In genomic region chr10:97466818-97467217, GRCm38 (mm10) we compare ENCODE assay signal across 18 mouse cellular contexts. TPM values are rescaled to one million over a fixed set of nuclear protein-coding genes. Genes with fewer than 3 reads are reported as not detected.
"Had no signal": no experiment of that assay in that cellular context is flagged by ENCODE, and none has a peak within 500 bp of the region (broad histone marks: within the 10 kb centered on the region; RNA-seq: fewer than 3 reads in every experiment).

No protein-coding gene starts in this region.

- DNase-seq: kidney, postnatal 10 days; kidney, postnatal 36 days; left cerebral cortex, postnatal 4 days; liver, postnatal 0 days; lung, embryonic 14.5 days; thymus, adult 18-20 months; thymus, postnatal 36 days had no signal

- H3K9me3 ChIP-seq: limb, embryonic 12.5 days; limb, embryonic 15.5 days; midbrain, embryonic 10.5 days; midbrain, embryonic 13.5 days had no signal

- H3K4me2 ChIP-seq: limb, embryonic 12.5 days; limb, embryonic 15.5 days; liver, embryonic 11.5 days; lung, embryonic 14.5 days; midbrain, embryonic 13.5 days had no signal

- H3K4me3 ChIP-seq: limb, embryonic 12.5 days; limb, embryonic 15.5 days; megakaryocyte, embryonic 14.5 days; midbrain, embryonic 10.5 days; midbrain, embryonic 13.5 days had no signal

- H3K27ac ChIP-seq: limb, embryonic 12.5 days; limb, embryonic 15.5 days; liver, embryonic 14.5 days; macrophage; midbrain, embryonic 10.5 days; midbrain, embryonic 13.5 days had no signal

- H3K9ac ChIP-seq: limb, embryonic 12.5 days; limb, embryonic 15.5 days; liver, embryonic 14.5 days; liver, postnatal 0 days; lung, embryonic 14.5 days; midbrain, embryonic 13.5 days had no signal

- ATAC-seq: liver, postnatal 0 days; lung, postnatal 0 days; midbrain, embryonic 13.5 days; midbrain, embryonic 16.5 days had no signal

- H3K4me1 ChIP-seq: limb, embryonic 12.5 days; megakaryocyte, embryonic 14.5 days had no signal

- H3K36me3 ChIP-seq: limb, embryonic 12.5 days; limb, embryonic 15.5 days; midbrain, embryonic 10.5 days; midbrain, embryonic 13.5 days had no signal

- H3K27me3 ChIP-seq: limb, embryonic 12.5 days; limb, embryonic 15.5 days; megakaryocyte, embryonic 14.5 days; midbrain, embryonic 13.5 days had no signal

RNA-seq across cellular contexts. Expression of gene Dcn, which starts 12.6 kb away (rescaled TPM):
- total RNA-seq: monocyte, adult 5-6 weeks had no signal
